Mouse (Mus musculus) embryo, embryonic 9.5 days (tissue): ENCODE measurements around the gene Ercc8.

ENCODE experiments used
- DNase-seq: peaks from one replicate; pipeline ENCODE4 v3.0.0-alpha.2; 2017; ENCODE audit errors: extremely low spot score

Gene Ercc8

GRCm38 (mm10) chr13:108157732-108158464 is 633 bp upstream of the Ercc8 start:
- DNase-seq: no peak

DNA sequence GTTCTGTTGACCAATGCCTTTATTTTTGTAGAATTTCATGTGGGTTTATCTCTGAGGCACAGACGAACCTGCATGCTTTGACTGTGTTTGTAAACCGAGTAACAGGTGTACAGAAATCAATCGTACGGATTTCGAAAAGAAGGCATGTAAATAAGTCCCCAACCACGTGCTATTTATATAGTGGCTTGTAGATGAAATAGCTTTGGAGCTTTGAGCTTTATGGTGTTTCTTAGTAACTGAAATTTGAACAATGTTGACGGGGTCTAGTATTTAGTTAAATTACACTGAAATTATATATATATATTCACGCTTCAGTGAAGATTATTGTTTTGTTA is 677 bp downstream of the Ercc8 start:
- no peak for DNase-seq

DNA sequence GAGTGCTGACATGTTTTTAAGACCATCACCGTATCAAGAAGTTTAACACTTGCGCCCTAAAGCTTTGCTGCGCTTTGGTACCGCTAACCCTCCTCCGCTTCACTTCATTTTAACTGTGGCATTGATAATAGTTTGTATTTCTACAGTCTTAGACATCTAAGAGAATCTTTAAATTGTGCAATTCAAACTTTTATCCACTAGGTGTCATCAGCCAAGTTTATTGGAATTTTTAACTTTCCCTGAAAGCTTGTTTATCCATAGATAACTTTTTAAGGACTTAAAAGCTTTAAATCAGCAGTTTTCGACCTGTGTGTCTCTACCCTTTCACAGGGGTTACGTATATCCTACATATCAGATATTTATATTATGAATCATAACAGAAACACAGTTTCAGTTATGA is 1.4 kb downstream of the Ercc8 start:
- DNase-seq: no peak

DNA sequence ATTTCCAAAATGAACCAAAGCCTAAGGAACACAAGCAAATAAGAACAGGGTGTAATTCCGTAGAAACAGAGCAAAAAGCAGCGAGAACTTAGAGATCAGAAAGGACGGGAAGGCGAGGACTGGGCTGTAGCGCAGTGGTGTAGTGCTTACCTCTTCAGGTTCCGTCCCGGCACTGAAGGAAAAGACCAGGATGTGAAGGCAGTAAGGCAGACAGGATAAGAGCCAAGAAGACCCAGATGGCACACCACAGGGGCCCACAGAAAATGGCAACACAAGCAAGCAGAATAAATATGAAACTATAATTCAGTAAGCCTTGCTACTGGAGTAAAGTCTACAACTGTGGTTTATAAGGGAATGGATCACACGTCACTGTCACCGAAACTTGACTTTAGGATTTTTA is 5.4 kb downstream of the Ercc8 start:
- DNase-seq: no peak

DNA sequence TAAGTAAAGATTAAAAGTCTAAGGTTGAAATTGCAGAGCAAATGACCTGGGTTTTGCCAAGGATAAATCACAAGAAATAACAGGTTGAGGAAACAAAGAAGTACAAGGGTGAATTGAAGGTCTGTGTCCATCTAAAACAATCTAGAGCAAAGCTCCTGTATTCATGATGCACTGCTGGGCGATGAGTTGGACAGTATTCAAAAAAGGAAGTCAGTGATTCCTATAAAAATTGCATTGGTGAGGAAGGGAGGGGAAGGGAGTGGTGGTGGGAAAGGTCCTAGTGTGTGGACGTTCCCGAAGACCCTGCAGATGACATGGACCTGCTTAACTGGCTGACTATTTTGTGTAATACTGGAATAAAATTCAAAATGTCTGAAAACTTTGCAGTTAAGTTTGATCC is 6.1 kb downstream of the Ercc8 start:
- DNase-seq: no peak

- no peak for DNase-seq
These were observed 11.5 kb downstream of the Ercc8 start for GRCm38 (mm10) chr13:108170002-108170401.

GRCm38 (mm10) chr13:108170511-108170910 is 12.0 kb downstream of the Ercc8 start:
- DNase-seq: no peak

DNA sequence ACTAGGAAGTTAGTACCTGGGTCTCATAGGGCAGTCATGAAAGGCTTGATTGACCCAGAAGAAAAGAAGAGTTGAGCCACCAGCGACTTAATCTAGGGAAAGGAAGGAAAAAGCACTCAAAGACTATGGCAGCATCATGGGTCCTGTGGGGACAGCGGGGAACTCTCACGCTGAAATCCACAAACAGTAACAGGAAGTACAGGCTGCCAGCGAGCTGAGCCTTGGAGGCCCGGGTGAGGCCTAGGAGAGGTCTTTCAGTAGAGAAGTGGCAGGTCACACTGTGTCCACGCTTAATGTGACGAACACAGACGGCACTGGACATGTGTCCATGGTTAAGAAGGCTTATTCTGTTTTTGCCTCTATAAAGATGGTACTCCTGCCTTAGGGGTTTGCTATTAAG is 21.1 kb downstream of the Ercc8 start:
- no peak for DNase-seq

DNA sequence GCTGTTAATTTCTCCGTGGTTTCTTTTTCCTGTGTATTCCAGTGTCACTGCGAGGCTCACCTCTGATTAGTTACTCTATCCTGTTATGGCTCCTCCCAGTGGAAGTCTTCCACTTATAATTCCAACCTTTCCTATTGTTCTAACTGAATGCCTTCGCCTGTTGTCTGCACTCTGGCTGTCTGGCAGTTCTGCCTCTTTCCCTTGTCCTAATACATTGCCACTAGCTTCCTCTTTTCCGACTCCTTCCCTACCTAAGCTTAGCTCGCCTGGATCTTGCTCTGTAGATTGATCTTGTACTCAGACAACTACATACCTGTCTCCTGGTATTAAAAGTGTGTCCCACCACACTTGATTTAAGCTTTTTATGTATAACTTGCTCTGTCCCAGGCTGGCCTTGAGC is 22.3 kb downstream of the Ercc8 start:
- no peak for DNase-seq

- no peak for DNase-seq
These were observed 26.3 kb downstream of the Ercc8 start for GRCm38 (mm10) chr13:108184743-108185255.

DNA sequence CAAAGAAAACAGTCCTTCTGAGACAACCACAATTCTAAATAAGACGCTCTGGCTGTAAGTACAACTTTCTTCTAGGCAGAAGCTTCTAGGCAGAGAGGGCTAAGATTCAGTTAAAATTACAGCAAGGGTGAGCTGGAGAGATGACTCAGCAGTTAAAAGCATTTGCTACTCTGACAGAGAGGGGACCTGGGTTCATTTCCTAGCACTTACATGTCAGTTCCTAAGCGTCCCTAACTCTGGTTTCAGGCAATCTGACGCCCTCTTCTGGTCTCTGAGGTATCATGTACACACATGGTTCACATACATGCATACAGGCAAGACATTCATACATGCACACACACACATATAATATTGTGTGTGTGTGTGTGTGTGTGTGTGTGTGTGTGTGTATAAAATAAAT is 27.0 kb downstream of the Ercc8 start:
- DNase-seq: no peak

- DNase-seq: no peak
These were observed 29.5 kb downstream of the Ercc8 start for GRCm38 (mm10) chr13:108187994-108188393.

DNA sequence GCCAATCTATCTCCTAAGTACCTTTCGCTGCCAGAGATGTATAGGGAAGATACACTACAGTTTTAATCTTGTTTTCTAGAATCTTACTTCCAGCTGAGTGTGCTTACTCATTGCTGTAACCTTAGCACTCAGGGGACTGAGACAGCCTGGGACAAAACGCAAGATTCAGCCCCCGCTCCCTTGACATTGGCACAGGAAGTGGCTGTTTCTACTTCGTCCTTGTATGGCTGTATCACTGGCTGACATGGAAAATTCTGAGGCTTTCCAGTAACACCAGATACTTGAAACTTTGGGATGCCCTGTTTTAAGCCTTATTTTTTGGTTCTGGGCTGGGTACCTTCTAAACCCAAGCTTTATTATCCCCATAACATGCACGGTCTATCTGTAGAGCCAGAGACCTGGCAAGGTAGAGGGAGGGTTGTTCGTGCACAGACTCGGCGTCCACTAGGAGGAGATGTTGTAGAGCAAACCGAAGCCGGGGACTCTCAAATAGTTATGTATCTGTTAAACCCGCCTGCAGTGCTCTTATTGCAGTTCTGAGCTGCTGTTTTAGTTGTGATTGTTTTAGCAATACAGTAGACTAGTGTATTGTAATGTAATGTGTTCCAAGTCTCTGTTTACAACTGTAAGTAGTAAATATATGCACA is 32.7 kb downstream of the Ercc8 start:
- peak; percentile 49 for DNase-seq

- DNase-seq: no peak
These were observed 36.9 kb downstream of the Ercc8 start for GRCm38 (mm10) chr13:108195474-108195873.

GRCm38 (mm10) chr13:108204857-108205256 is 46.3 kb downstream of the Ercc8 start:
- DNase-seq: no peak

DNA sequence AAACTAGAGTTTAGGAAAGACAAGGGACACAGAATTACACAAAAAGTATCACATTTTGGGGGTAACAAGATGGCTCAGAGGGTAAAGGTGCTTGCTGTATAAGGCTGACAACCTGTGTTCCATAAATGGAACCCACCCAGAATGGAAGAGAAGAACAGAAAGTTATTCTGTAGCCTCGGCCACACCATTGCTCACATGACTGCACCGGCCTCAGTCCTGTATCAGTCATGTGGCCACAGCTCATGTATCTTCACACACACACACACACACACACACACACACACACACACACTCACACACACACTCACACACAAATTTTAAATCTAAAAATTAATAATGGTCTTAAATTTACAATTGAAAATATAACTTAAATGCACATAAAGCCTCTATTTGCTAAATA is 48.9 kb downstream of the Ercc8 start:
- DNase-seq: no peak

GRCm38 (mm10) chr13:108208090-108208489 is 49.6 kb downstream of the Ercc8 start:
- no peak for DNase-seq

GRCm38 (mm10) chr13:108210960-108211359 is 52.4 kb downstream of the Ercc8 start:
- DNase-seq: no peak

DNA sequence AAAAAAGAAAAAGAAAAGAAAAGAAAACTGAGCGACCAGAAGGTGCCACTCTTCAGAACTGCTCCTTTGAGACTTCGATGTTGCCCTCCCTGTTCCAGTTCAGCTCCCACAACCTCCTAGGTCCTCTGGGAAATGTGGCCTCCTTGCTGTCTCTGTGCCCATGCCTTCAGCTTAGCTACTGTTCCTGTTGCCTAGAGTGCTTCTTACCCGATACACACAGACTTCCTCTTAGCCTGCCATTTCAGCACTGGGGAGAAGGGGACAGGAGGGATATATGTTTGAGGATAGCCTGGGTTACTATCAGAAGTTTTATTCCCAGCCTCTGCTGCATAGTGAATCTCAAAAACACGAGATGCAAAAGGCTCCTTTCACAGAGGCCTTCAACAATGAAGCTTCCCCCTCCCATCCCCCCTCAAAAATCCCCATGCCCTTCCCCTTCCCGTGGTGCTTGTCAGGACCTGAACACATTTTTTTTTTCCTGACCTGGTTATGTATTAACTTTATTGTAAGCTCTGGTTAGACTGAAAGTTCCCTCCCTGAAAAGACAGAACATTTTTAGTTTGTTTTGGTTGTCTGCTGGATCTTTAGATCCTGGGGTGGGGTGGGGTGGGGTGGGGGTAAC is 54.0 kb downstream of the Ercc8 start:
- no peak for DNase-seq

DNA sequence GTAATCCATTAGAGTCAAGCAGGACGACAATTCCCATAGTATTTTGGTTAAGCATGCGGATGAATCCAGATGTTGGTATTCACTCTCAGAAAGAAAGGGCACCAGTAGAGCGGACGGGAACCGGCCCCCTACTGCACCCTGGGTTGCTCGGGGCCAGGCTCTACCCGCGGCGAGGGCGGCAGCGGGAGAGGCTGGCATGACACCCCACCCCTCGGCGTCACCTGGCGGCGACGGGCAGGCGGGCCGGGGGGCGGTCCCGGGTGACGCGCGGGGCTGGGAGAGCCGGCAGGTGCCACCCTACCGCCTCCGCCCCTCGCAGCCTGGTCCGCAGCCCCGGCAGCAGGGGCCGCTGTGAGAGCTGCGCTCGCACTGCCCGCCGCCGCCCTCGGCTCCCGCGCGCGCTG is 55.6 kb downstream of the Ercc8 start, which contains the start of gene Elovl7:
Gene Elovl7 (plus strand): TSS at position 324 of the 404 bp plus-strand sequence.
- DNase-seq: peak; percentile 73

GRCm38 (mm10) chr13:108214485-108215107 is 56.1 kb downstream of the Ercc8 start:
- peak; percentile 66 for DNase-seq

DNA sequence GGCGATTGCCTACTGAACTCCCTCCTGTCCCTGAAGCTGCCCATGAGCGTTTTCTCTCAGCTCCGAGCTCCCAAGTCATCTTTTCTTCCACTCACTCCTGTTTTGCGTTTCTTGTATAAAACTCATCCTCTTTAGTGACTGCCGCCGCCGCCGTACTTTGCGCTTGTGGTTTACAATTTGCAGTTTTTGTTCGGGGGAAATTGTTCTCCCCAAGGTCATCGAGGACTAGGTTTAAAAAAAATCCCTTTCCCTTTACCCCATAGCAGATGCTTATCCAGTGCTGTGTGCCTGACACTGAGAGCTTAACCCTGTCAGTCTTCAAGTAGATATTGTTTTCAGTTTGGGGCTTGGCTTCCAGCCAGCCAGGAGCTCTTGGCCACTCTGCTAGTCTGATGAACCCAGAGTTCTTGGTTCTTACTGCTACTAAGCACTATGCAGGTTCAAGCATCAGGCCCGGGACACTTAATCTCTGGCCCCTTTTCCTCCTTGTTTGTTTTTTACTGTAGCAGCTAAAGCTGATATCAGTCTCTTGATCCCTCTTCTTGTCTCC is 56.8 kb downstream of the Ercc8 start:
- peak; percentile 25 for DNase-seq
